Mouse (Mus musculus): ENCODE measurements at regions not wholly inside any gene's neighbourhood (a gene's known extent, or its start where the extent isn't known, plus 50 kb on each side); places are given as distances from the start of the nearest gene placed in this dataset.

DNA sequence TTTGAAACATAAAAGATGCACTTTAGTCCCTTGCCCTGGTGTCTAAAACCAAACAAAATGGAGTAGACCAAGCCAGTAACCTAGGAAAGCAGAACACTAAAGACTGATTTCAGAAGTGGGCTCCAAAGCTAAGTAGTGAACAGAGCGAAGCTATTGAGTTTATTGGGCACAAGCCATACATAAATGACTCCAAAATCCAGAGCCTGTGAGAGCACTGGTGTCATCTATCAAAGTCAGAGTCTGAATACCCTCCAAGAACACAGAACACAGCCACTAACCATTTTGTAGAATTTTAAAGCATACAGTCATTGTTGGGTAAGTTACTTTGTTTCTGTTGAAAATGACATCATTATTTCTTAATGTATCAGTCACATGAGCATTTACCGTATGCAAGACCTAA, 175.0 kb upstream of the Lrig3 start:
- DNase-seq (ENCODE audit: low read depth, low spot score) = no peak

DNA sequence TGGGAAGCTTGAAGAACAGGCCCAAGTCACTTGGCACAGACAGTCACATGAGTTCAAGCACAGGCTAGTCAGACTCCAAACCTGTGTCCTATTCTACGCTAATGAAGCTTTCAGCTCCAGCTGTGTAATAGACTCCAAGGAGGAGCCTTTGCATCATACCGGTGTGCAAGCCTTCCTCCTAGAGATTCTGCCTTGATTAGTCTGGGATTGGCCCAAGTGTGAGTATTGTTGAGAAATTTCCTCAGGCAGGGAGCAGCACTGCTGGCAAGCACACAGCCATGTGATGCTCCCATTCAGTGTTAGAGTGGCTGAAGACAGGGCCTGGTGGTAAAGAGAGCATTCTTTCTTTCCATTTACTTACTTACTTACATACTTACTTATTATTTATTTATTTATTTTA, 171.5 kb upstream of the Lrig3 start:
- no peak for DNase-seq (ENCODE audit: low read depth, low spot score)

DNA sequence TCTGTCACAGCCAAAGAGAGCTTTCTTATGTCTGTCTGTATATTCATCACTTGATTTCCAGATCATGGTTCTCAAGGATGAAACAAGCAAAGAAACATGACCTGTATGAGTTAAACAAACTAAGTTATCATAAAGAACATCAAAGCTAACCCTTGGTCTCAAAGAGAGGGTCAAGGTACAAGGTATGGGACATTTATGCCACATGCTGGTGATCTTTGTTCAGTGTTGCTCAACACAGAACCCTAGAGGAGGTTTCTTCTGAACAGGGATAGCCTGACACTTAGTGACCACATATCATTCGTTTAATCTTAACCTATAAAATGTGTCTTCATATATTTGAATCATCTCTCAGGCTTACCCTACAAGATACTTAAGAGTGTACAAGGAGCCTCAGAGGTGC, 170.6 kb upstream of the Lrig3 start:
- DNase-seq (ENCODE audit: low read depth, low spot score) = no peak

DNA sequence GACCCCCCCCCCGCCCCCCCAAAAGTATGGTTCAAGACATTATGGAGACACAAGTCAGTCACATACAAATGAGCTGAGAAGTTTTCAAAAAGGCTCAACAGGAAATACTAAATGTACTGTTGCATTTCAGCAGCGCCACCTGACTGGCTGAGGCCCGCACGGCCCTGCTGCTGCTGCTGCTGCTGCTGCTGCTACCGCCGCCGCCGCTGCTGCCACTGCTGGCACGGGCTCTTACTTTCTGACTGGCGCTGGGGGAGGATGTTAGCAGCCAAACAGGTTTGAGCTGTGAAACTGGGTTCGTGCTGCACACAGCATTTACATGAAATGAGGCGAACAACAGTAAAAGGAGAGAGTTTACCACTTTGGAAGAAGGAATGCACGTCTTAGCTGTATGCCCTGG, 167.3 kb upstream of the Lrig3 start:
- DNase-seq (ENCODE audit: low read depth, low spot score) = no peak

GRCm38 (mm10) chr10:125800572-125801114, 165.3 kb upstream of the Lrig3 start:
- no peak for DNase-seq (ENCODE audit: low read depth, low spot score)

DNA sequence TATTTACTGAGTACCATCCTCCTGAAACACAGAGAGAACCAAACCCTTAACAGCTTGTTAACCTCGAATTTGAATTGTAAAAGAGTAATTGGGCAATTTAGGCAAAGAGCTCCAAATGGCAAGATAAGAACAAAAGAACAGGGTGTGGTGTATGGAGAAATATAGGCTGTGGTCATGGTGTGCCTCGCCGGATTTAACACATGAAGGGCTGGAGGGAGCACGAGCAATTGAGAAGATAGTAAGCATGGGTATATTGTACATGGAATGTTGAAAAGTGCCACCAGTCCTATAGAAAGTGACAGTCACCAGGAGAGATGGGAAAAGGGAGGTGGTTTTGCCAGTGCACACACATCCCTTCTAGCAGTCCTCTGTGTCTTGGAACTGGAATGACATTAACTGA, 164.5 kb upstream of the Lrig3 start:
- DNase-seq (ENCODE audit: low read depth, low spot score) = no peak

- DNase-seq (ENCODE audit: low read depth, low spot score) = no peak
Measured at GRCm38 (mm10) chr10:125802923-125803583, 162.9 kb upstream of the Lrig3 start.

DNA sequence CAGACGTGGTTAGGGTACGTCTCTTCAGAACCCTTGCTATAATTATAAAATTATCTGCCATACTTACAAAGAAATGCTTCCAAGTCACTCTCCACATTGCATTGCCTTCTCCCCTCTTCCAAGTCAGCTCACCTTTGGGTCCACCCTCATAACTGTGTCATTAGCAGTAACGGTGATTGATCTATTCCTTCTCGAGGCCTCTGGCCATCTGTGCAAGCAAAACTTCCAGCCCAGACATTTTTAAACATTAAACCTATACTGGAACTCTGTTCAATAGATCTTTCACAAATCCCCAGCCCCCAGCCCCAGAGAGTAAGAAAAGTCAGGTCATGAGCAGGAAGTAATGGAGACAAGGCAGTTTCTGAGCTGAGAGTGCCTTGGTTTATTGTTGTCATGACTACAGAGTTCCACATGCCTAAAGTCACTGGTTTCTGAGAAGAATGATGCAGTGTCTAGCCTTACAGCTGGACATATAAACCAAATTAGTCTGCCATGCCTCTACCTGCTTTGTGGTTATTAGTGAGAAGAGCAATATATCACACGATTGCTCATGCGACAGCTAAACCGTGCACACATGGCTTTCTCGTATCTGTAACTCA, 156.1 kb upstream of the Lrig3 start:
- no peak for DNase-seq (ENCODE audit: low read depth, low spot score)

GRCm38 (mm10) chr10:125810590-125810989, 155.4 kb upstream of the Lrig3 start:
- DNase-seq (ENCODE audit: low read depth, low spot score) = no peak

GRCm38 (mm10) chr10:125814191-125814887, 151.6 kb upstream of the Lrig3 start:
- DNase-seq (ENCODE audit: low read depth, low spot score) = no peak

DNA sequence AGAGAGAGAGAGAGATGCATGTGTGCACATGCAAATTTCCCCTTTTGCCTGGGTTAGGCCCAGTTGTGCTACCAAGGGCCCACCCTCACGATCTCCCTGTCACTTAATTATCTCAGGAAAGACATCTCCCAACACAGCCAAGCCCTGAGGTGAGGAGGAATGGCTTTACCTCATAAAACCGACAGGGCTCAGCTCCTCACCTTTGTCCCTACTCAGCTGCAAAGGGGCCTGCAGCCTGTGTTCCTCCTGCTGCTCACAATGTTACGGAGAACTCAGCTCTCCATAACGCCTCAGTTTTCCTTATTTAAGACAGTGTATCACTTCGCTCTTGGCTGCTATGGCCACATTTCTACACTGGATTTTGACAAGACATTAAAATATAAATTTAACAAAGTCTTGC, 133.8 kb upstream of the Lrig3 start:
- no peak for DNase-seq (ENCODE audit: low read depth, low spot score)

GRCm38 (mm10) chr10:125832764-125833163, 133.2 kb upstream of the Lrig3 start:
- DNase-seq (ENCODE audit: low read depth, low spot score) = no peak

GRCm38 (mm10) chr10:125833989-125834388, 132.0 kb upstream of the Lrig3 start:
- DNase-seq (ENCODE audit: low read depth, low spot score) = no peak

- no peak for DNase-seq (ENCODE audit: low read depth, low spot score)
Measured at GRCm38 (mm10) chr10:125838982-125839381, 127.0 kb upstream of the Lrig3 start.

GRCm38 (mm10) chr10:125839621-125840141, 126.3 kb upstream of the Lrig3 start:
- DNase-seq (ENCODE audit: low read depth, low spot score) = no peak

- DNase-seq (ENCODE audit: low read depth, low spot score) = no peak
Measured at GRCm38 (mm10) chr10:125840388-125840787, 125.6 kb upstream of the Lrig3 start.

GRCm38 (mm10) chr10:125844336-125844865, 121.6 kb upstream of the Lrig3 start:
- no peak for DNase-seq (ENCODE audit: low read depth, low spot score)

- DNase-seq (ENCODE audit: low read depth, low spot score) = no peak
Measured at GRCm38 (mm10) chr10:125845014-125845514, 120.9 kb upstream of the Lrig3 start.

DNA sequence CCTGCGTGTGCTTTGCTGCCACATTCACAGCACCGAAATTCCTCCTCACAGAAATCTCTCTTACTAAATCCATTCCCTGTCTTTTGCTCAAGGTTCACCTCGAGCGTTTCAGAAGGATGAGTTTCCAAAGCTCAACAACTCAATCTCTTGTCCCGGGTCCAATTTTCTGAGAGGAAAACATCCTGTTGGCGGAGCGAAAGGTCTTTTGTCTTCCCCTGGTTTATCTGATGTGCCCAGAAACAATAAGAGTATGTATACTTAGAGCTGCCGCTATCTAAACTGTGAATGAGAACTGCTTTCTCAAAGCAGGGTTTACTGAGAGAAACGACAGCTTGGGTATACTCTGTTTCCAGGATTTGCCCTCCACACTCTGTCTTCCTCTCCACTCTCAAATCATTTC, 115.6 kb upstream of the Lrig3 start:
- no peak for DNase-seq (ENCODE audit: low read depth, low spot score)

GRCm38 (mm10) chr10:125861734-125862133, 104.2 kb upstream of the Lrig3 start:
- DNase-seq (ENCODE audit: low read depth, low spot score) = no peak

GRCm38 (mm10) chr10:125866346-125866745, 99.6 kb upstream of the Lrig3 start:
- DNase-seq (ENCODE audit: low read depth, low spot score) = no peak

DNA sequence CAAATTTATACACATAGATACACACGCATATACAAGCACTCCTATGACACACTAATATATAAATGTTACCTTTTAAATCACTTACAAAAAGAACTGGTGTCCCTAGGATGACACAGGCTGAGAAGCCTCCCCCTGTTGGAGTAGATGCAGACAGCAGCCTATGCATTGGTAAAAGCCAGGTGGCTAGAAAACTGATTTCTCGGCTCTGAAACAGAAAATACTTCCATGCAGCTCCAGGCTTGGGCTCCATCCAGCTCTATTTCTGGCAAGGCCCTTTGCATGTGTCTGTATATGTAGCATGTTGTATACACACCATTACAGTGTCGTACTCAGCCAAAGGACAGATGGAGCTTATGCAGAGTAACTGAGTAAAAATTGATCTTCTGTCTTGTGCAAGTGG, 81.4 kb upstream of the Lrig3 start:
- peak; percentile 67 for DNase-seq (ENCODE audit: low read depth, low spot score)
